Mouse (Mus musculus): ENCODE measurements around the gene Hdac1.

Gene Hdac1

GRCm38 (mm10) chr4:129511413-129512096 lies 31.0 kb downstream of the Hdac1 start:
- no peak for DNase-seq (ENCODE audit: extremely low read depth, insufficient read length, low spot score)

- no peak for DNase-seq (ENCODE audit: extremely low read depth, insufficient read length, low spot score)
These were observed 31.6 kb downstream of the Hdac1 start for GRCm38 (mm10) chr4:129510723-129511412.

DNA sequence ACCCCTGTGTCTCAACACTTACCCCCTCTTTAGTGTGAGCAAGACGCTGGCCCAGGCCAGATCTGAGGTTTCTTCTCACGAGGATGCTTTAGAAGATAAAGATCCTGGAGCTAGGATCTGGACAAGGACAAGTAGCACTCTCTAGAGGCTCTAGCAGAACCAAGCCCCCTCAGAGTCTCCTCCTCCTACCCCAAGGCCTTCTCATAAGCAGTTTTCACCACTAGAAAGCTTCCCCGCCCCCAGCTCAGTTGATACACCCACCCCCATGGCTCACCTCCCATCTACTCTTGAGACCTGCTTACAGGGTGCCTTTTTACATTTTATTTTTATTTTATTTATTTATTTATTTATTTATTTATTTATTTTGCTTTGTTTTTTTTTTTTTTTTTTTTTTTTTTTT lies 32.9 kb downstream of the Hdac1 start:
- no peak for DNase-seq (ENCODE audit: extremely low read depth, insufficient read length, low spot score)

DNA sequence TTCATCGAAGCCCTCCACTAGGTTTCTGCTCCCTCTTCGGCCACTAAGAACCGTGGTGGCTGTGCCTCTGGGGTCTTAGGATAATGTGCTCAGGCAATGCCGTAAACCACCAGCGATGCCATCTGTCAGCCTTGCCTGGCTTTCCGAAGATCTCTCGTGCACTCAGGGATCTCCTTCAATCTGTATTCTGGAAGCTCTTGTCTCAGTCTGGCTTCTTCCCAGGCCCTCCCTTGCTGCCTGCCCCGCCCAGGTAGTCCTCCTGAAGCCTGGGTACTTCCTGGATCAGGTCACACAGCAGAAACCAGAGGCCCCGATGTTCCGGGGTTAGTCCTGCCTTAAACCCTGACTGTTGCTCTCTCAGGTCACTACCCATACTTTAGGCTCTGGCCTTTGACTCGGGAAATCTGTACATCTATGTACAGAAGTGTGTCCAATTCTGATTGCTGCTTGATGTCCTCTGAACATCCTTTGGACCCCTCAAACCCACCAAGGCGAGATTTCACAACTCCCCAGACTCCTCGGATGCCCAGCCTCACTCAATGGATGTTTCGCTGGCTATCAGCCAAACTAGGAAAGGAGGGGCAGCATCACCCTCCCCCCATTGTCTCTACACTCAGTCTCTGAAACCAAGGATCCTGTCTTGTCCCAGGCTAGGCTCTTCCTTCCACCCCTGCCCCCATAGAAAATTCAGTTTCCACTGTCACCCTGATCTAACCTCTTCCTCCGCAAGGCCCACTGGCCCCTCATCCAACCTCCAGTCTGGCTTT lies 33.5 kb downstream of the Hdac1 start:
- DNase-seq (ENCODE audit: extremely low read depth, insufficient read length, low spot score) = no peak

DNA sequence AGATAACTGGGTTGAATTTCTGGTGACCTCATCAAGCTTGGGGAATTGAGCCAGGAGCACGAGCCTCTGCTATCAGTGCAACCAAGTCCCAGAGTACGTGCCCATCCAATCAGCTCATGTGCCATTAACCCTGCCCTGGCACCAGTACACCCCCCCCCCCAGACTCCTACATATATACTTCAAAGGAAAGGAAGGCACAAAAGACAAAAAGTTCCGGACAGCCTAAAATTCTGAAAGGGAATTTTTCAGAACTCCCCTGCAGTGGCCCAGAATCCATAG lies 34.3 kb downstream of the Hdac1 start:
- DNase-seq (ENCODE audit: extremely low read depth, insufficient read length, low spot score) = no peak

GRCm38 (mm10) chr4:129507434-129508236 lies 34.9 kb downstream of the Hdac1 start:
- DNase-seq (ENCODE audit: extremely low read depth, insufficient read length, low spot score) = no peak

- no peak for DNase-seq (ENCODE audit: extremely low read depth, insufficient read length, low spot score)
These were observed 37.0 kb downstream of the Hdac1 start for GRCm38 (mm10) chr4:129505511-129505910.

GRCm38 (mm10) chr4:129502901-129503444 lies 39.5 kb downstream of the Hdac1 start:
- no peak for DNase-seq (ENCODE audit: extremely low read depth, insufficient read length, low spot score)

DNA sequence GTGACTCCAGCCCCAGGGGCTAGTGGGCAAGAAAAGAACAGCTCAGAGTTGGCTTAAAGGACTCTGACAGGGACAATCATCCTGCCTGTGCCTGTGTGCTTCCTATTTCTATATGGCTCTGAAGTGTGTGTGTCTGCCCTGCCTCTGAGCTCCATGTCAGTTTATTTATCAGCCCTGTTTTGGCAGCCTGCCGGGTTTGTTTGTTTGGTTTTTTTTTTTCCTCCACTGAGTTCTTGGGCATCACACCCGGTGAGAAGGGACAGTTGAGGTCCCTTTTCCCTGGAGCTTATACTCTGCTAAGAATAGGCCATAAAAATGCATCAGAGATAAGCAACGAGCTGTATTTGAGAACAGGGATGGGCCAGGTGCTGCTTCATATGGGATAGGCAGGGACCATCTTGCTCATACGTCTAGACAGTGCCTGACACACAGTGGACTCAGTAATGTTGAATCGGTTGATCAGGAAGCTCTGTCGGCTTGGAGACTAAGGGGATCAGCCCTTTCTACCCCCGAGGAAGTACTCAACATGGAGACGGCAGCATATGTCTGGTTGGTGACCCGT lies 40.1 kb downstream of the Hdac1 start:
- DNase-seq (ENCODE audit: extremely low read depth, insufficient read length, low spot score) = no peak

GRCm38 (mm10) chr4:129500607-129501566 lies 41.6 kb downstream of the Hdac1 start:
- no peak for DNase-seq (ENCODE audit: extremely low read depth, insufficient read length, low spot score)

DNA sequence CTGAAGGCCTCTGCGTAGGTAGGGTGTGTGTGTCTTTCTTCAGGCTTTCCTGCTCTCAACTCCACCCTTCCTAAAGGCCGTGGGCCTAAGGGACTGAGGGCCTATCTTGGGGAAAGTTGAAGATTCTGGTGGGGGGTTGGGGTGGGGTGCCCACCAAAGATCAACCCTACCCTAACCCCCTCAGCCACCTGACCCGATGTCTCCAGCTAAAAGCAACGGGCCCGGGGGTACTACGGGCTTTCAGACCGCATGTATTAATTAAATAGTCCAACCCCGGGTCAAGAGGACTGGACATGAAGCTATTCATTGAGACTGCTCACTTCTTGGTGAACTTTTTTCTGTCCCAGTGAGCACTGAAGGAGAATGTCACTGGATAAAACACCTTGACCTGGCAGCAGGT lies 42.5 kb downstream of the Hdac1 start:
- no peak for DNase-seq (ENCODE audit: extremely low read depth, insufficient read length, low spot score)

DNA sequence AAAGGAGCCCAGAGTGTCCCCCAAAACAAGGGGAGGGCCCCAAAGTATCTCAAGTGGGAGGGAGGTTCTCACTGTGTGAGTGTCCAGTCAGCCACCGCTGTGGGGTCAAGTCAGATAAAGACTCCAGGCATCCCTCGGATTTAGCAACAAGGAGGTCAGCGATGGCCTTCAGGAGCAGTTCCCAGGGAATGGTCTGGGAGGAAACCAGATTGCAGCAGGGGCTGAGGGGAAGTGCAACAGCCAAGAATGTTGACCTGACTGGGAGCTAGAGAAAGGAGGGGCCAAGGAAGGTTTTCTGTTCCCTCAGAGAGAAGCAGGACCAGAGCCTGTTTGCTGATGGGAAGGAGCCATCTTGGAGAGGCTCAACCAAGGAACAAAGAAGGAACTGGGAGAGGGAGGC lies 43.6 kb downstream of the Hdac1 start:
- DNase-seq (ENCODE audit: extremely low read depth, insufficient read length, low spot score) = no peak

- no peak for DNase-seq (ENCODE audit: extremely low read depth, insufficient read length, low spot score)
These were observed 45.9 kb downstream of the Hdac1 start for GRCm38 (mm10) chr4:129496631-129497030.

- no peak for DNase-seq (ENCODE audit: extremely low read depth, insufficient read length, low spot score)
These were observed 46.6 kb downstream of the Hdac1 start for GRCm38 (mm10) chr4:129495672-129496562.

DNA sequence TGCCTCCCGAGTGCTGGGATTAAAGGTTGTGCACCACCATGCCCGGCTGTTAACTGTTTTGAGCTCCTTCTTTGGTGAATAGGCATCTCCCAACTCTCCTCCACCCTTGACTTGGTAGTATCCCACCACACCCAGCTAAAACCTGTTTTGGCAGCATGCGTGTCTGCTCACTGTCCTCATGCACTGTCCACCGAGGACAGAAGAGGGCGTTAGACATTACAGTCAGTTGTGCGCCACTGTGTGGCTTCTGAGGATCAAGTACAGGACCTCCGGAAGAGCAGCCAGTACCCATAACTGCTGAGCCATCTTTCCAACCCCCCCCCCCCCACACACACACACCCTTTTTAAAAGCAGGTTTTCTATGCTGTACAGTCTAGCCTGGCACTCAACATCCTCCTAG lies 47.8 kb downstream of the Hdac1 start:
- no peak for DNase-seq (ENCODE audit: extremely low read depth, insufficient read length, low spot score)

DNA sequence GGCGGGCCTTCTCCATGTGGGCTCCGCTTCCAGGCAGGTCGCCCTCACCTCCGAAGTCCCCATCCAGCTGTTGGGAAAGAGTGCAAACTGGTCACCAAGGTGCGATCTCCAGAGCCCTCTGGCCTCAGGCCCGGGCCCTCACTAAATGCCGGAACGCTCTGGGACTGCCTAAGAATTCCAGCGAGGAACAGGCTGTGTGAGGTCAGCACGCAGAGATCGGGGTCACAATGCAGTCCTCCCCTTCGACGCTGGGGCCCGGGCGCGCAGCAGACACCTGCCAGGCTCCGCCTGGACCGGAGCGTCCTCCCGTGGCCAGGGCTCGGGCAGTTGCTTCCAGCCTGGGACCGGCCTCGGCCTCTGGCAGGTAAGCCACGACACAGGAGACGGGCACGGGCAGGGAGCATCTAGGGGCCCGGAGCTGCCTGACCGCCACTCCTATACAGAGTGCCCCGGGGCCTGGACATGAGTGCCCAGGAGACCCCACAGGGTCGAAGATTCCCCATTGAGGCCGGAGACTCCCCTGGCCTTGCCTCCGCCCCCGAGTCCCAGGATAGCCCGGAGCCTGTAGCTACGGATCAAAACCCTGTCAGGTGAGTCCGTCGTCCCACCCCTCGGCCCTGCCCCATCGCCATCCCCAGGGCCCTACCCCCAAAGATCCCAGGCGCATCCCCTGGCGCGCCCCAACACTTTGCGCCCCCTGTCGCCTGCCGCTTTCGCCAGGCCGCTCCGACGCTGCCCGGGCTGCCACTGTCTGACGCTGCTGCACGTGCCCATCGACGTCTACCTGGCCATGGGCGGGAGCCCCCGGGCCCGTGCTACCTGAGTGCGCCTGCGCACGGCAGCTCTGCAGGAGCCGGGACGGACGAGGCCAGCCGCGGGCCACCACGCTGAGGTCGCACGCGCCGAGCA lies 51.3 kb downstream of the Hdac1 start, which contains the start of the genes Tssk3 and Fam229a:
Gene Tssk3, minus strand, starts transcription at position 51 of the 909 bp plus-strand sequence.
Gene Fam229a, plus strand, starts transcription at position 219 of the 909 bp plus-strand sequence.
- no peak for DNase-seq (ENCODE audit: extremely low read depth, insufficient read length, low spot score)

- DNase-seq (ENCODE audit: extremely low read depth, insufficient read length, low spot score) = no peak
These were observed 61.4 kb downstream of the Hdac1 start for GRCm38 (mm10) chr4:129481090-129481489.

All from 3134 (cell line).